Mouse (Mus musculus): ENCODE results near the gene Mast1. TPM values are rescaled to one million over a fixed set of nuclear protein-coding genes. Genes with fewer than 3 reads are reported as not detected.

Gene Mast1
- 14.2 and 15.9 TPM in 2 replicates for polyA plus RNA-seq (2014; fragmentation: Nextera tagmentation; extraction: Ambion mirVana)

GRCm38 (mm10) chr8:84936962-84937546 is at the start of gene Mast1:
Gene Mast1 (minus strand): TSS chr8:84937359.
- WGBS, result under 1% methylated on average over 48 of the region's 50 CpGs
- peak; percentile 91 for DNase-seq (ENCODE audit: low spot score)
- peaks cover 18% of the 10 kb centered on the region for H3K27me3 ChIP-seq (ENCODE audit: control insufficient read depth, insufficient read depth, low read length)

DNA sequence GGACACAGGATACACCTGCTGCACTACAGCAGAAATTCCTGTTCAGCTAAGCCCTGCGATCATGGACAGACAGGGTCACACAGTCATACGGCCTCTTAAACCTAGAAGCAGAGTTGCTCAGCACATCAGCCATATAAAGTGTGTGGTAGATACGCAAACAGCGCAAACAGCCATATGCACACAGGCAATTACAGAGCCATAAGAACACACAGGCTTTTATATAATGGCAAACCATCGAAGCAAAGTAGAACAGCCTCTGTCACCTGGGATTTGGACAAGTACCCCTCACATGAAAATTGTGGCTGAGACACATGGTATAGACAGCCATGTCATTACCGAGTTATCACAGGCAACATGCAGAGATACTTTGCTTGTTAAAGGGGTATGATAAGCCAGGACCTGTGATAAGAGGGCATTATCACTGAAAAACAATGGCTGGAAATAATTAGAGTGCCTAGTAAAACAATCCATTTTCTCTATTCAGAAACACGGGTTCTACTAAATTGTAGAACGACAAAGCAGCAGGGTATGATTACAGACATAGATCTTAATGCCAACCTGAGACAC is 49.3 kb upstream of the Mast1 start:
- peaks cover 7% of the 10 kb centered on the region; the same call in 1 of the 2 replicates for H3K27me3 ChIP-seq (ENCODE audit: control insufficient read depth, insufficient read depth, low read length)
- DNase-seq (ENCODE audit: low spot score) (no peak), ATAC-seq (replicated peaks; ENCODE audit: low FRiP score) (no peak)
- no peaks in the 10 kb centered on the region for H3K36me3 ChIP-seq (ENCODE audit: control insufficient read depth, insufficient read depth, low read length)
- 41% methylated on average over 8 of the region's 8 CpGs for WGBS
- H3K4me3 ChIP-seq (ENCODE audit: low read depth, low read length), result peak overlapping the region; percentile 44
- H3K27ac ChIP-seq (ENCODE audit: low read depth, low read length), result no peak overlapping the region
- H3K4me1 ChIP-seq (replicated peaks; ENCODE audit: control insufficient read depth, insufficient read depth, low read length), result peaks cover 22% of the 10 kb centered on the region
- no peaks in the 10 kb centered on the region for H3K9me3 ChIP-seq (ENCODE audit: control insufficient read depth, low read length)
- H3K4me2 ChIP-seq (ENCODE audit: low read depth, low read length, severe bottlenecking), result peak overlapping the region; percentile 99; the same call in 1 of the 2 replicates
- peak overlapping the region; percentile 57 for H3K9ac ChIP-seq (ENCODE audit: low read length)

More at GRCm38 (mm10) chr8:84936962-84937546, at the start of gene Mast1:
- H3K4me1 ChIP-seq (replicated peaks; ENCODE audit: control insufficient read depth, insufficient read depth, low read length), result peaks cover 18% of the 10 kb centered on the region
- H3K4me2 ChIP-seq (ENCODE audit: low read depth, low read length, severe bottlenecking), result peak within 1 kb of the TSS; percentile 91
- H3K36me3 ChIP-seq (ENCODE audit: control insufficient read depth, insufficient read depth, low read length), result no peaks in the 10 kb centered on the region
- peak within 1 kb of the TSS; percentile 63 for H3K4me3 ChIP-seq (ENCODE audit: low read depth, low read length)
- peak within 1 kb of the TSS; percentile 75 for H3K9ac ChIP-seq (ENCODE audit: low read length)
- H3K27ac ChIP-seq (ENCODE audit: low read depth, low read length), result peak within 1 kb of the TSS; percentile 39; the same call in 1 of the 2 replicates
- peak; percentile 47; the same call in 1 of the 2 replicates for ATAC-seq (replicated peaks; ENCODE audit: low FRiP score)
- no peaks in the 10 kb centered on the region for H3K9me3 ChIP-seq (ENCODE audit: control insufficient read depth, low read length)

- H3K9ac ChIP-seq (ENCODE audit: low read length), result peak overlapping the region; percentile 57
- H3K27ac ChIP-seq (ENCODE audit: low read depth, low read length), result no peak overlapping the region
- no peaks in the 10 kb centered on the region for H3K9me3 ChIP-seq (ENCODE audit: control insufficient read depth, low read length)
- peak overlapping the region; percentile 99 for H3K4me2 ChIP-seq (ENCODE audit: low read depth, low read length, severe bottlenecking)
- peaks cover 22% of the 10 kb centered on the region for H3K4me1 ChIP-seq (replicated peaks; ENCODE audit: control insufficient read depth, insufficient read depth, low read length)
- DNase-seq (ENCODE audit: low spot score), result peak; percentile 89
- ATAC-seq (replicated peaks; ENCODE audit: low FRiP score), result peak; percentile 26
- WGBS, result under 1% methylated on average over 51 of the region's 53 CpGs
- no peaks in the 10 kb centered on the region for H3K36me3 ChIP-seq (ENCODE audit: control insufficient read depth, insufficient read depth, low read length)
- H3K27me3 ChIP-seq (ENCODE audit: control insufficient read depth, insufficient read depth, low read length), result peaks cover 12% of the 10 kb centered on the region; the same call in 1 of the 2 replicates
- peak overlapping the region; percentile 44 for H3K4me3 ChIP-seq (ENCODE audit: low read depth, low read length)
Measured at GRCm38 (mm10) chr8:84985684-84986378, 48.7 kb upstream of the Mast1 start.

DNA sequence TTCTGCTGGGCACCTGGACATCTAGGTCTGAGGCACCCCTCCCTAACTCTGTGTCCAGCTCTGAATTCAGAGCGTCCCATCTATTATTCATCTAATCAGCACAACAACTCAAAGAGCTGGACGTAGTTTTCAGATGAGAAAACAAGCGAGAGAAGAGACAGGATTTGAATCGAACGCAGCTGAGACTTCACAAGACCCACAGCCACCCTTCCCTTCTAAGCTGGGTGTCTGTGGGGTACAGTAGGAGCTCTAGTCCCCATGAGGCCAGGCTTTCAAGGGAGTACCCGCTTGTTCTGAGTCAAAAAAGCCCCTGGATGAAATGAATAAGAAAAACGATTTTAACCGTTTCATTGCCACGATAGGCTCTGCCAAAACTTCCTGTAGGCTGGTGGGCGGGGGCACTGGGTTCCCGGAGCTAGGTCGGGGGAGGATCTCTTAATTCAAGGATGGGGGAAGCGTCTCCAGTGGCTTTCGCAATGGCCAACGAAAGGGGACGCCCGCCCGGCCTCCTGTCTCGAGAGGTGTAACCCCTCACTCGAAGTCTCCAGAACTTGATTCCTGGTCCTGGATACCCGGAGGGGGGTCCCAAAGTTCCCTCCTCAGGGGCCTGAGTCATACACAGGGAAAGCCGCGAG is 48.0 kb upstream of the Mast1 start:
- H3K9ac ChIP-seq (ENCODE audit: low read length), result peak overlapping the region; percentile 57
- 1% methylated on average over 23 of the region's 23 CpGs for WGBS
- peak overlapping the region; percentile 25; the same call in 1 of the 2 replicates for H3K27ac ChIP-seq (ENCODE audit: low read depth, low read length)
- H3K27me3 ChIP-seq (ENCODE audit: control insufficient read depth, insufficient read depth, low read length), result peaks cover 18% of the 10 kb centered on the region; the same call in 1 of the 2 replicates
- peak overlapping the region; percentile 99 for H3K4me2 ChIP-seq (ENCODE audit: low read depth, low read length, severe bottlenecking)
- peaks cover 26% of the 10 kb centered on the region for H3K4me1 ChIP-seq (replicated peaks; ENCODE audit: control insufficient read depth, insufficient read depth, low read length)
- H3K36me3 ChIP-seq (ENCODE audit: control insufficient read depth, insufficient read depth, low read length), result no peaks in the 10 kb centered on the region
- ATAC-seq (replicated peaks; ENCODE audit: low FRiP score), result no peak
- DNase-seq (ENCODE audit: low spot score), result no peak
- no peaks in the 10 kb centered on the region for H3K9me3 ChIP-seq (ENCODE audit: control insufficient read depth, low read length)
- peak overlapping the region; percentile 44 for H3K4me3 ChIP-seq (ENCODE audit: low read depth, low read length)

GRCm38 (mm10) chr8:84984294-84985048 is 47.3 kb upstream of the Mast1 start:
- DNase-seq (ENCODE audit: low spot score), result no peak
- Histone ChIP-seq H3K4me2 (ENCODE audit: low read depth, low read length, severe bottlenecking) (peak overlapping the region; percentile 99; the same call in 1 of the 2 replicates), H3K4me3 (ENCODE audit: low read depth, low read length) (no peak overlapping the region), H3K27me3 (ENCODE audit: control insufficient read depth, insufficient read depth, low read length) (peaks cover 22% of the 10 kb centered on the region), H3K4me1 (replicated peaks; ENCODE audit: control insufficient read depth, insufficient read depth, low read length) (peaks cover 28% of the 10 kb centered on the region), H3K27ac (ENCODE audit: low read depth, low read length) (no peak overlapping the region), H3K9me3 (ENCODE audit: control insufficient read depth, low read length) (no peaks in the 10 kb centered on the region), H3K36me3 (ENCODE audit: control insufficient read depth, insufficient read depth, low read length) (no peaks in the 10 kb centered on the region), H3K9ac (ENCODE audit: low read length) (0 out of 2 replicates have a peak overlapping the region, but pooled peaks have one; percentile 9)
- 8% methylated on average over 16 of the region's 16 CpGs for WGBS
- no peak for ATAC-seq (replicated peaks; ENCODE audit: low FRiP score)

DNA sequence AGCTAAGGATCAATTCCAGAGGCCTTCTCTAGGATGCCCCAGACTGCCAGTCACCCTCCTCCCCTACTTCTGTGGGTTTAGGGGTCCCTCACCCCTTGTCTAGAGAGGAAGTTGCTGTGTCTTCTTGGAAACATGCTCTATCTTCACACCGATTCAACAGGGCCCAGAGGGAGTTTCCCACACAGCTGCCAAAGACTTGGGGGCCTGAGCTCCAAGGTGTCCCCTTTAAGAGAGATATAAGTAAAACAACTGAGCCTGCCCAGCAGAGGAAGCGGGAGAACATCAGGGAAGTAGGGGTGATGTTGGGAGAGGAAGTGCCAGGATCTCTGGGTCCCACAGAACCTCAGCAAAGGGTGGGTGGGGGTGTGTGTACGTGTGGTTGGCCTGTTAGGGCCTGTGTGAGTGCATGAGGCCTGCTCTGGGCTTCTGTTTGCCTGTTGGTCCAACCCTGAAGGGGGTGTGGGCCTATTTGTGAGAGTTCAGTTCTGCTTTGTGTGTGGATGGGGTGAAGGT is 45.4 kb upstream of the Mast1 start:
- Histone ChIP-seq H3K27ac (ENCODE audit: low read depth, low read length) (no peak overlapping the region), H3K27me3 (ENCODE audit: control insufficient read depth, insufficient read depth, low read length) (peaks cover 38% of the 10 kb centered on the region), H3K9ac (ENCODE audit: low read length) (no peak overlapping the region), H3K4me2 (ENCODE audit: low read depth, low read length, severe bottlenecking) (no peak overlapping the region), H3K36me3 (ENCODE audit: control insufficient read depth, insufficient read depth, low read length) (no peaks in the 10 kb centered on the region), H3K9me3 (ENCODE audit: control insufficient read depth, low read length) (no peaks in the 10 kb centered on the region), H3K4me1 (replicated peaks; ENCODE audit: control insufficient read depth, insufficient read depth, low read length) (peaks cover 40% of the 10 kb centered on the region), H3K4me3 (ENCODE audit: low read depth, low read length) (no peak overlapping the region)
- 71% methylated on average over 3 of the region's 3 CpGs for WGBS
- no peak for ATAC-seq (replicated peaks; ENCODE audit: low FRiP score)
- no peak for DNase-seq (ENCODE audit: low spot score)

GRCm38 (mm10) chr8:84981644-84982498 is 44.7 kb upstream of the Mast1 start:
- ATAC-seq (replicated peaks; ENCODE audit: low FRiP score) (no peak), DNase-seq (ENCODE audit: low spot score) (no peak)
- Histone ChIP-seq H3K27ac (ENCODE audit: low read depth, low read length) (no peak overlapping the region), H3K4me1 (replicated peaks; ENCODE audit: control insufficient read depth, insufficient read depth, low read length) (peaks cover 45% of the 10 kb centered on the region), H3K27me3 (ENCODE audit: control insufficient read depth, insufficient read depth, low read length) (peaks cover 45% of the 10 kb centered on the region), H3K9me3 (ENCODE audit: control insufficient read depth, low read length) (no peaks in the 10 kb centered on the region), H3K4me3 (ENCODE audit: low read depth, low read length) (no peak overlapping the region), H3K36me3 (ENCODE audit: control insufficient read depth, insufficient read depth, low read length) (no peaks in the 10 kb centered on the region), H3K9ac (ENCODE audit: low read length) (no peak overlapping the region), H3K4me2 (ENCODE audit: low read depth, low read length, severe bottlenecking) (no peak overlapping the region)
- WGBS, result 85% methylated on average over 15 of the region's 15 CpGs
